9 mouse cellular contexts compared by ENCODE assay signal in the genomic region with DNA sequence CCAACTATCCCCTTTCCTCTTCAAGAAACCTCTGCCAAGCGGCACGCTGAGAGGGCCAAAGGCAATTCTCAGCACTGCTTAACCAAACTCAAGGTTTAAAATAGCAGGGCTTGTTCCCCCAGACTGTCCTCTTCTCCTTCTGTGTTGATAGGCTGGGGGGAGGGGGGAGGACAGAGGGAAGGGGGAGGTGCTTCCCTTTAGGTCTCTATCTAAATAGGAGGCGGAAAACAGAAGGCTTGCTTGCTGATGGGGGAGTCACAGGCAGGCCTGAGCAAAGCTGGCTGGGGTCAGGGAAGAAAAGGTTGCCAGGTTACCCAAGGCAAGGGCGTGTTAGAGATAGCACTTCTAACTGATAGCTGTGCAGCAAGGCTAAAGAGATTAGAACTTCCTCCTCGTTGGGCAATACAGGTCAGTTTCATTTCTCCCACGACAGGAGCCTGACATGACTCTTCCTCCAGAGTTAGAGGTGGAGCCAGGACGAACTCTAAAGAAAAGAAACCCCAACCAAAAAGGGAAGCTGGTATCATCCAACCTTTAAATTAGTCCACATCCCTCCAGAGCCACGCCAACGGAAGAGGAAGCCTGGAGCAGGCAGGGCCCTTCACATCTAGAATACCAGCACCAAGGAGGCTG. TPM values are rescaled to one million over a fixed set of nuclear protein-coding genes. Genes with fewer than 3 reads are reported as not detected.
DNase-seq lines count a peak whose midpoint lies in the region; ATAC-seq lines count a peak whose summit lies in the region.
"Had no signal": no experiment of that assay in that cellular context is flagged by ENCODE, and none has a peak within 500 bp of the region (broad histone marks: within the 10 kb centered on the region; RNA-seq: fewer than 3 reads in every experiment).

No protein-coding gene starts in this region.

- intact Hi-C loops in heart, postnatal 36 days (cut with DNase I) = no loop called here

- DNase-seq in layer of hippocampus, adult 11-12 months (ENCODE audit: low spot score) = peak; percentile 34
- no peak for DNase-seq in layer of hippocampus, adult 9-10 months (ENCODE audit: low spot score)
- DNase-seq in R1 (ENCODE audit: low read depth, low spot score) = peak; percentile 76
- DNase-seq in heart, postnatal 36 days = peak; percentile 47 to 59
- DNase-seq in right cerebral cortex, adult 2 months (ENCODE audit: low spot score in 2 of 2) = no peak
- DNase-seq in cerebellum, adult 11-12 months = no peak
- DNase-seq in frontal cortex, postnatal 10 days (ENCODE audit: low spot score in 2 of 2) = no peak
- DNase-seq: left cerebral cortex, postnatal 4 days had no signal

- ATAC-seq in monocyte, adult 5-6 weeks (replicated peaks; ENCODE audit: insufficient number of reproducible peaks, low FRiP score, low TSS enrichment, poor library complexity, severe bottlenecking) = peak; percentile 89

RNA-seq across cellular contexts. Expression of a gene that starts 10.3 kb away (rescaled TPM):
- total RNA-seq in heart, postnatal 36 days (2021) = 100 to 1,000 TPM; 271 to 285 TPM
- 40.8 to 76.5 TPM (median 73.2 TPM) in 3 replicates for total RNA-seq in monocyte, adult 5-6 weeks (2017)

RNA-seq across cellular contexts. Expression of a gene that starts 58.8 kb away (rescaled TPM):
- total RNA-seq in heart, postnatal 36 days (2021) = 10 to 100 TPM; 15.6 to 18.7 TPM
- total RNA-seq in monocyte, adult 5-6 weeks (2017) = 56.2 to 83.8 TPM (median 56.4 TPM) in 3 replicates

Comparison
In these comparisons a context has a peak if more than half of its experiments do, and no peak if none do; other contexts are left out.
1. DNase-seq: peak in layer of hippocampus, adult 11-12 months (single experiment), R1 (single experiment) and heart, postnatal 36 days (2 of 2); none in layer of hippocampus, adult 9-10 months (single experiment), right cerebral cortex, adult 2 months (0 of 2), cerebellum, adult 11-12 months (single experiment) and frontal cortex, postnatal 10 days (0 of 2).